Mouse (Mus musculus): Measurements from ENCODE around the gene Vti1a. TPM values are rescaled to one million over a fixed set of nuclear protein-coding genes. Genes with fewer than 3 reads are reported as not detected.

The Vti1a gene
- polyA plus RNA-seq, 1 experiment, result 36.2 TPM

GRCm38 (mm10) chr19:55662521-55663223, 346.6 kb downstream of the Vti1a start:
- DNase-seq (ENCODE audit: extremely low spot score in 1 of 2, low spot score in 1 of 2), result no peak

- no peak for DNase-seq (ENCODE audit: extremely low spot score in 1 of 2, low spot score in 1 of 2)
Observed at GRCm38 (mm10) chr19:55667787-55668186, 351.7 kb downstream of the Vti1a start.

GRCm38 (mm10) chr19:55668896-55669295, 352.8 kb downstream of the Vti1a start:
- no peak for DNase-seq (ENCODE audit: extremely low spot score in 1 of 2, low spot score in 1 of 2)

Other genes with a start within 250 kb of the Vti1a start
- gene Gpam, start 189.1 kb upstream of the Vti1a start, polyA plus RNA-seq (2012; rRNA removed), result 38.3 and 46.9 TPM in 2 replicates
- gene Tectb, start 135.6 kb upstream of the Vti1a start, polyA plus RNA-seq (2012; rRNA removed), result 0.11 and 0.18 TPM in 2 replicates
- gene Gucy2g, start 75.1 kb upstream of the Vti1a start, polyA plus RNA-seq (2012; rRNA removed), result 3.8 and 4.6 TPM in 2 replicates
- gene Acsl5, start 64.4 kb upstream of the Vti1a start, polyA plus RNA-seq (2012; rRNA removed), result 24.2 and 25.8 TPM in 2 replicates
- gene Zdhhc6, start 263 bp upstream of the Vti1a start, polyA plus RNA-seq (2012; rRNA removed), result 25.3 and 29.0 TPM in 2 replicates

Data from frontal cortex, adult 2 months (tissue).